Mouse (Mus musculus): ENCODE results near the gene Gm5416. TPM values are rescaled to one million over a fixed set of nuclear protein-coding genes. Genes with fewer than 3 reads are reported as not detected.

Gm5416 gene
- total RNA-seq (2023) = not detected

GRCm38 (mm10) chr16:36209967-36210453 lies at the start of gene Gm5416:
Gm5416 (plus strand) TSS chr16:36210403.

GRCm38 (mm10) chr16:36183912-36184311 lies 26.3 kb upstream of the Gm5416 start, which contains the start of gene Gm5483:
Gm5483 (plus strand) TSS chr16:36184212.

GRCm38 (mm10) chr16:36221168-36221567 lies 11.0 kb downstream of the Gm5416 start, which contains the start of gene 2010005H15Rik:
2010005H15Rik (plus strand) TSS chr16:36221468.

Other genes with a start within 250 kb of the Gm5416 start
- gene Kpna1, start 231.7 kb upstream of the Gm5416 start, total RNA-seq (2023) = 106 TPM
- 8.2 TPM for gene Wdr5b, start 169.2 kb upstream of the Gm5416 start, total RNA-seq (2023)
- 31.2 TPM for gene Fam162a, start 138.8 kb upstream of the Gm5416 start, total RNA-seq (2023)
- 37.6 TPM for gene Ccdc58, start 138.7 kb upstream of the Gm5416 start, total RNA-seq (2023)
- not detected for gene Csta1, start 79.2 kb upstream of the Gm5416 start, total RNA-seq (2023)
- gene Stfa2l1, start 53.6 kb upstream of the Gm5416 start, total RNA-seq (2023) = not detected
- not detected for gene Gm5483, start 26.2 kb upstream of the Gm5416 start, total RNA-seq (2023)
- not detected for gene 2010005H15Rik, start 11.1 kb downstream of the Gm5416 start, total RNA-seq (2023)
- gene Stfa1, start 66.5 kb downstream of the Gm5416 start, total RNA-seq (2023) = not detected
- gene BC117090, start 123.9 kb downstream of the Gm5416 start, total RNA-seq (2023) = not detected
- not detected for gene BC100530, start 157.3 kb downstream of the Gm5416 start, total RNA-seq (2023)
- not detected for gene Stfa2, start 198.1 kb downstream of the Gm5416 start, total RNA-seq (2023)
- gene Stfa3, start 245.0 kb downstream of the Gm5416 start, total RNA-seq (2023) = not detected

Data from CD8-positive naive resting alpha-beta T cell, adult 57 days (primary cell).